Mouse (Mus musculus): ENCODE measurements around the gene Adam19.
A peak's percentile ranks its signal among the peaks of the same experiment; 100 is the strongest.

Adam19 gene

GRCm38 (mm10) chr11:46054911-46055895 is 589 bp upstream of the Adam19 start:
- no peak for DNase-seq (ENCODE audit: low spot score)

- DNase-seq (ENCODE audit: low spot score), result no peak
These were observed 1.1 kb downstream of the Adam19 start for GRCm38 (mm10) chr11:46056770-46057411.

- DNase-seq (ENCODE audit: low spot score), result no peak
These were observed 2.2 kb downstream of the Adam19 start for GRCm38 (mm10) chr11:46058011-46058410.

- DNase-seq (ENCODE audit: low spot score), result no peak
These were observed 3.1 kb downstream of the Adam19 start for GRCm38 (mm10) chr11:46058916-46059315.

GRCm38 (mm10) chr11:46059887-46060650 is 4.3 kb downstream of the Adam19 start:
- DNase-seq (ENCODE audit: low spot score), result no peak

- DNase-seq (ENCODE audit: low spot score), result peak; percentile 67
These were observed 4.8 kb downstream of the Adam19 start for GRCm38 (mm10) chr11:46060651-46061020.

GRCm38 (mm10) chr11:46061776-46062445 is 6.1 kb downstream of the Adam19 start:
- no peak for DNase-seq (ENCODE audit: low spot score)

GRCm38 (mm10) chr11:46062569-46062968 is 6.8 kb downstream of the Adam19 start:
- no peak for DNase-seq (ENCODE audit: low spot score)

GRCm38 (mm10) chr11:46062993-46063731 is 7.4 kb downstream of the Adam19 start:
- peak; percentile 82 for DNase-seq (ENCODE audit: low spot score)

GRCm38 (mm10) chr11:46064767-46065166 is 9.0 kb downstream of the Adam19 start:
- no peak for DNase-seq (ENCODE audit: low spot score)

- peak; percentile 85 for DNase-seq (ENCODE audit: low spot score)
These were observed 9.6 kb downstream of the Adam19 start for GRCm38 (mm10) chr11:46065201-46066011.

GRCm38 (mm10) chr11:46067371-46068060 is 11.7 kb downstream of the Adam19 start:
- DNase-seq (ENCODE audit: low spot score), result no peak

GRCm38 (mm10) chr11:46068756-46069407 is 13.1 kb downstream of the Adam19 start:
- DNase-seq (ENCODE audit: low spot score), result no peak

GRCm38 (mm10) chr11:46069408-46070003 is 13.7 kb downstream of the Adam19 start:
- DNase-seq (ENCODE audit: low spot score), result no peak

- no peak for DNase-seq (ENCODE audit: low spot score)
These were observed 14.4 kb downstream of the Adam19 start for GRCm38 (mm10) chr11:46070161-46070560.

- DNase-seq (ENCODE audit: low spot score), result no peak
These were observed 15.0 kb downstream of the Adam19 start for GRCm38 (mm10) chr11:46070789-46071188.

GRCm38 (mm10) chr11:46072466-46073060 is 16.8 kb downstream of the Adam19 start:
- no peak for DNase-seq (ENCODE audit: low spot score)

Measured in lung, postnatal 25 days (tissue).